Mouse (Mus musculus) G1E (cell line): ENCODE data around the gene Wwp2.

Experiments
- CTCF ChIP-seq: IDR thresholded peaks from 2 replicates; pipeline ENCODE4 v1.5.1; 2012; ENCODE audit warnings: low read depth, low read length, inconsistent platforms, mixed read lengths
- GATA1 ChIP-seq: IDR thresholded peaks from 2 replicates; pipeline ENCODE4 v1.6.1; 2012; ENCODE audit warnings: borderline replicate concordance, low read length, inconsistent platforms, mixed read lengths

DNA sequence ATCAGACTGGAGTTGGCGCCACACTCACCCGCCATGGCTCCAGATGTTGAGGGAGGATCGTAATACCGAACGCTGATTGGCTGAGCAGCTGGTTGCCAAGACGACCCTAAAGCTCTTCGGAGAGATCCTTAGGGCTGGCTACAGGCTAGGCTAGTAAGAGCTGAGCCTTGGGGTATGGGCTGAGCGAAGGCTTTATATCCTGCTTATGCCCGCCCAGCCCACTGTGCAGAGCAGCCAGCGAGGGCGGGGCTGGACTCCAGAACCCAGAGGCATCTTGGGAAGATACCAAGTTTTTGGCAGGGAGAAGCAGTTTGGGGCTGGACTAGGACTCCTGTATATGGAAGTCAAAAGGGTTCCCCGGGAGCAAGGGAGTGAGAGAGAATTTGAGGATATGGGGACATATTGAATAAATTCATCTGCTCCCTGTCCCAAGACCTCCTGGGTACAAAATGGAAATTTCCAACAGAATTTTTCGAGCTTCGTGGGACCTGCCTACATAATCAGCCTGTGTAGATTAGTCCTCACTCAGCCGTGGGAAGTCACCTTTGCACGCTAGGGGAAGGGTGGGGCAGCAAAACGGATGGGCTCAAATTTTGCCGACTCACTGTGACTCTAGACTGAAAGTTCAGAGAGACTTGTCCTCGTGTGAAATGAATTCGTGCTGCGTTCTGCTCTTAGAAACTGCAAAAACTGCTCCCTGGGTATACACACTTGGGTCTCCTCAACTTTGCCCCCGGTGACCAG is 33.0 kb upstream of the Wwp2 start, which contains the start of gene Nqo1:
- TF ChIP-seq CTCF (no peak), GATA1 (no peak)
